Mouse (Mus musculus): ENCODE measurements around the gene Vmn1r19. TPM values are rescaled to one million over a fixed set of nuclear protein-coding genes. Genes with fewer than 3 reads are reported as not detected.

Vmn1r19 gene
- polyA plus RNA-seq, 1 experiment from 2014 or later, result not detected

Other genes starting within 250 kb of the Vmn1r19 start
- gene Vmn1r12, start 246.9 kb upstream of the Vmn1r19 start, polyA plus RNA-seq (2014; fragmentation: Nextera tagmentation; extraction: Ambion mirVana), result not detected in 2 replicates
- gene Vmn1r13, start 200.5 kb upstream of the Vmn1r19 start, polyA plus RNA-seq (2014; fragmentation: Nextera tagmentation; extraction: Ambion mirVana), result not detected in 2 replicates
- not detected in 2 replicates for gene Vmn1r14, start 172.1 kb upstream of the Vmn1r19 start, polyA plus RNA-seq (2014; fragmentation: Nextera tagmentation; extraction: Ambion mirVana)
- gene Vmn1r15, start 145.8 kb upstream of the Vmn1r19 start, polyA plus RNA-seq (2014; fragmentation: Nextera tagmentation; extraction: Ambion mirVana), result not detected in 2 replicates
- gene Vmn1r16, start 74.3 kb upstream of the Vmn1r19 start, polyA plus RNA-seq (2014; fragmentation: Nextera tagmentation; extraction: Ambion mirVana), result not detected in 2 replicates
- not detected in 2 replicates for gene Vmn1r17, start 40.1 kb upstream of the Vmn1r19 start, polyA plus RNA-seq (2014; fragmentation: Nextera tagmentation; extraction: Ambion mirVana)
- gene Vmn1r18, start 8.0 kb upstream of the Vmn1r19 start, polyA plus RNA-seq (2014; fragmentation: Nextera tagmentation; extraction: Ambion mirVana), result not detected in 2 replicates
- not detected in 2 replicates for gene Vmn1r20, start 25.1 kb downstream of the Vmn1r19 start, polyA plus RNA-seq (2014; fragmentation: Nextera tagmentation; extraction: Ambion mirVana)
- gene Ppm1k, start 131.7 kb downstream of the Vmn1r19 start, polyA plus RNA-seq (2014; fragmentation: Nextera tagmentation; extraction: Ambion mirVana), result 4.0 and 4.4 TPM in 2 replicates
- 2.5 and 2.9 TPM in 2 replicates for gene Herc6, start 177.2 kb downstream of the Vmn1r19 start, polyA plus RNA-seq (2014; fragmentation: Nextera tagmentation; extraction: Ambion mirVana)

All from neural tube, embryonic 11.5 days (tissue).